Mouse (Mus musculus) limb, embryonic 12.5 days (tissue): ENCODE data around the gene Pdzd2. TPM values are rescaled to one million over a fixed set of nuclear protein-coding genes. Genes with fewer than 3 reads are reported as not detected.

Experiments used
- ATAC-seq: fragments of 200-750 bp; cut with Nextera tagmentation; 2 replicates; pipeline ENCODE4 v1.8.0; 2017; ENCODE audit warnings: low read depth, moderate TSS enrichment; ENCODE audit not compliant: insufficient number of reproducible peaks, insufficient read depth, low FRiP score, low TSS enrichment
- H3K27ac ChIP-seq: fragments of 300-500 bp; sonication (generic); 2 replicates; pipeline ENCODE4 v1.5.1; 2016; ENCODE audit warnings: mild to moderate bottlenecking, moderate library complexity
- H3K27me3 ChIP-seq: fragments of 300-500 bp; sonication (generic); 2 replicates; pipeline ENCODE4 v1.6.1; 2016; ENCODE audit warnings: mild to moderate bottlenecking, moderate library complexity
- H3K36me3 ChIP-seq: fragments of 300-500 bp; sonication (generic); 2 replicates; pipeline ENCODE4 v1.6.1; 2016; ENCODE audit warnings: mild to moderate bottlenecking, moderate library complexity
- H3K4me1 ChIP-seq: fragments of 300-500 bp; sonication (generic); replicated peaks from 2 replicates; pipeline ENCODE4 v1.6.1; 2016
- H3K4me2 ChIP-seq: fragments of 300-500 bp; sonication (generic); 2 replicates; pipeline ENCODE4 v1.6.1; 2016; ENCODE audit warnings: mild to moderate bottlenecking, moderate library complexity
- H3K4me3 ChIP-seq: fragments of 300-500 bp; sonication (generic); replicated peaks from 2 replicates; pipeline ENCODE4 v1.5.1; 2016; ENCODE audit warnings: mild to moderate bottlenecking
- H3K9ac ChIP-seq: fragments of 300-500 bp; sonication (generic); replicated peaks from 2 replicates; pipeline ENCODE4 v1.6.1; 2016; ENCODE audit warnings: mild to moderate bottlenecking, moderate library complexity
- H3K9me3 ChIP-seq: fragments of 300-500 bp; sonication (generic); 2 replicates; pipeline ENCODE4 v1.6.1; 2016; ENCODE audit warnings: mild to moderate bottlenecking, moderate library complexity
- WGBS: fragments of 180-500 bp; shearing (Covaris S2); methylation state at CpG from one replicate; pipeline ENCODE4 v1.1.7; 2016; 5-methylcytosine and 5-hydroxymethylcytosine counted together
- polyA plus RNA-seq: library from polyadenylated mRNA; unstranded; fragments of >200 nt; fragmentation: Nextera tagmentation; extraction: Ambion mirVana; gene quantifications from 2 replicates; pipeline ENCODE4 v1.2.1, GENCODE M21; 2016

The Pdzd2 gene
- polyA plus RNA-seq, 1 experiment from 2014 or later, result 32.5 TPM

DNA sequence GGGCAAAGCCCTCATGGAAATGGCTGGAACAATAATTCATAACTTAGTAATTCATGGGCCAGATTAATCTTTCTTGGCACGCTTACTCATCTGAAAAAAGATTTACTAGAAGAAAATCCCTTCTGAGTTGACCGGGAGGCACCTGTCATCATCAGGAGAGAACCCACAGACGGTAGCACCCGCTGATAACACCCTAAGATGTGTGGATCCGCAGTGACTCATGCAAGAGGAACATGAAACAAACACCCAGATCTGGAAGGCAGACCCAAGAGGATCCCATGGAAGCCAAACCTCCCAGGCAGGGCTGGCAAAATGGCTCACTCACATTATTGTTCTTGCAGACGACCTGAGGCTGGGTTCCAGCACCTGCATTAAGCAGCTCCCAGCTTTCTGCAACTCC is 325.0 kb downstream of the Pdzd2 start:
- ATAC-seq, result no peak
- H3K4me1 ChIP-seq, result no peaks in the 10 kb centered on the region
- no peak overlapping the region for H3K9ac ChIP-seq
- WGBS, result 85% methylated on average over 6 of the region's 6 CpGs
- no peak overlapping the region for H3K27ac ChIP-seq
- no peaks in the 10 kb centered on the region for H3K27me3 ChIP-seq
- H3K36me3 ChIP-seq, result peaks cover 3% of the 10 kb centered on the region; the same call in 1 of the 2 replicates
- H3K9me3 ChIP-seq, result no peaks in the 10 kb centered on the region
- no peak overlapping the region for H3K4me2 ChIP-seq
- H3K4me3 ChIP-seq, result no peak overlapping the region

DNA sequence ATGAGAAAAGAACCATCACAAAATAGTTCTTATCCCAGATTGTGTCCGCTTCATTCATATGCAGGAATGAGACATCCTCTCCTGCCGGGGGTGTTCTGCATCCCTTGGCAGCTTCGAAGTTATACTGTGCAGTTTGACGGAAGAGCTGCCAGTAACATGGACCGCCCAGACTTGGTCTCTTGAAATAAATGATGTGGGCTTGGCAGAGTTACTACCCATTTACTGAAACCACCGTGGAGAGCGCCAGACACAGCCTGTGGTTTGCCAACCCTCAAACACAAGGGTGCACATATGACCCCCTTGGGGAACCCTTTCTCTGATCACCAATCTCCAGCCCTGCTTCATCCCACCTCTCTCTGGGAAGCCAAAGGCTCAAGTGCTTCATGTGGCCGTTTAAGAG is 331.5 kb downstream of the Pdzd2 start:
- H3K9me3 ChIP-seq, result no peaks in the 10 kb centered on the region
- no peak for ATAC-seq
- no peaks in the 10 kb centered on the region for H3K27me3 ChIP-seq
- H3K4me1 ChIP-seq, result no peaks in the 10 kb centered on the region
- no peak overlapping the region for H3K4me3 ChIP-seq
- H3K4me2 ChIP-seq, result no peak overlapping the region
- WGBS, result 86% methylated on average over 8 of the region's 8 CpGs
- no peak overlapping the region for H3K27ac ChIP-seq
- peaks cover 24% of the 10 kb centered on the region for H3K36me3 ChIP-seq
- H3K9ac ChIP-seq, result no peak overlapping the region

DNA sequence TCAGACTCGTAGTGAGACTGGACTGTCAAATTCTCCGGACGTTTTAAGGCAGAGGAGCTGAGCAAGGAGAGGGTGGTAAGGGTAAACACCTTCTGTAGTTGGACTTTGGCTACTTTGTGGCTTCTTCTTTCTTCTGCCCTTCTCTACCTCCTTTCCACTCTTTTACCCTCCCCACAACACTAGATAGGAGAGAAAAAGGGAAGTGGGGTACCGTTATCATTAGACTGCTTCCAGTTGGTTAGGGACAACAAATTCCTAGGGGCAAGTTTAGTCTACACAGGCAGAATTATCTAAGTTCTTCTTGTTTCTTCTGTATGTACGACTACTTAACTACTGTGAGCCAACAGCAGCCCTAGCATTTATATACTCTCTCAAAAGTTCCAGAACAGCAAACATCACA is 334.1 kb downstream of the Pdzd2 start:
- no peaks in the 10 kb centered on the region for H3K9me3 ChIP-seq
- ATAC-seq, result no peak
- no peak overlapping the region for H3K9ac ChIP-seq

DNA sequence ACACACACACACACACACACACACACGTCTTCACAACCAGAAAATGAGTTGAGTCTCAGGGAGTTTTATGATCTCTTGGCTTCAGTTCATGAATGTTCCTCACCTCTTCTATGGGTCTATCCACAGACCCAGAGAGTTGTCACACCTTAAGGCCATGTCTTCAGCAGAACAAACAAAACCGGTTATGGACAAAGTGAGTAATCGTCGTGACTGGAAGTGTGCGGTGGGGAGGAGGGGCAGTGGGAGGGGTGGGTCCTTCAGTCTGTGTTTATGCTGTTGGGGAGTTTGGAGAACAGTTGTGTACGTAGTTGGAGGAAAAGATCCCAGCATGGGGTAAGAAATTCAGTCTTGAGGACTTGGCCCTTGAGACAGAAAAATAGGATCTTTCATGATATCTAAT is 342.7 kb downstream of the Pdzd2 start:
- 74% methylated on average over 6 of the region's 6 CpGs for WGBS
- Histone ChIP-seq H3K4me1 (0 out of 2 replicates have a peak, but pooled peaks cover 1% of the 10 kb centered on the region), H3K36me3 (peaks cover 39% of the 10 kb centered on the region), H3K4me3 (no peak overlapping the region), H3K27ac (no peak overlapping the region), H3K4me2 (no peak overlapping the region), H3K27me3 (no peaks in the 10 kb centered on the region), H3K9me3 (no peaks in the 10 kb centered on the region), H3K9ac (no peak overlapping the region)
- ATAC-seq, result no peak

More for the DNA sequence above, 334.1 kb downstream of the Pdzd2 start:
- H3K27ac ChIP-seq, result no peak overlapping the region
- WGBS, result 89% methylated on average over 5 of the region's 5 CpGs
- H3K27me3 ChIP-seq, result no peaks in the 10 kb centered on the region
- peaks cover 36% of the 10 kb centered on the region for H3K36me3 ChIP-seq
- no peak overlapping the region for H3K4me2 ChIP-seq
- no peak overlapping the region for H3K4me3 ChIP-seq
- H3K4me1 ChIP-seq, result 0 out of 2 replicates have a peak, but pooled peaks cover 5% of the 10 kb centered on the region

DNA sequence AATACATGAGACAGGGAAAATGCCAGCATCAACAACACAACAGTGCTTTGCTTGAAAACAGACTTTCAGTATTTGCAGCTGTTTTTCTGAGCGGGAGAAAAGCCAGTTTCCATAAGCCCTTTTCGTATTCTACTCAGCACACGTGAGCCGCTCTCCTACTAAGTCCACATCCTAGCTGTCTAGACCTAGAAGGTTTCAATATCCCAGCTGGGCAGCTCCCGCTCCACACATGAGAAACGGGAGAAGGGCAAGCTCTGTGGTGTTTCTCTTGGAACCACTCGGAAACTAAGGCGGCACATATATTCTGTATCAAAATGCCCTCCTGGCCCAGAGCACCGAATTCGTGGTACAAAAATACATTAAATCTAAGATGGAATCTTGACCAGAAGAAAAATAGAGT is 345.0 kb downstream of the Pdzd2 start:
- no peak for ATAC-seq
- Histone ChIP-seq H3K36me3 (peaks cover 27% of the 10 kb centered on the region; the same call in 1 of the 2 replicates), H3K4me3 (no peak overlapping the region), H3K9ac (no peak overlapping the region), H3K27ac (no peak overlapping the region), H3K27me3 (no peaks in the 10 kb centered on the region), H3K9me3 (no peaks in the 10 kb centered on the region), H3K4me2 (no peak overlapping the region), H3K4me1 (no peaks in the 10 kb centered on the region)
- 88% methylated on average over 10 of the region's 10 CpGs for WGBS

DNA sequence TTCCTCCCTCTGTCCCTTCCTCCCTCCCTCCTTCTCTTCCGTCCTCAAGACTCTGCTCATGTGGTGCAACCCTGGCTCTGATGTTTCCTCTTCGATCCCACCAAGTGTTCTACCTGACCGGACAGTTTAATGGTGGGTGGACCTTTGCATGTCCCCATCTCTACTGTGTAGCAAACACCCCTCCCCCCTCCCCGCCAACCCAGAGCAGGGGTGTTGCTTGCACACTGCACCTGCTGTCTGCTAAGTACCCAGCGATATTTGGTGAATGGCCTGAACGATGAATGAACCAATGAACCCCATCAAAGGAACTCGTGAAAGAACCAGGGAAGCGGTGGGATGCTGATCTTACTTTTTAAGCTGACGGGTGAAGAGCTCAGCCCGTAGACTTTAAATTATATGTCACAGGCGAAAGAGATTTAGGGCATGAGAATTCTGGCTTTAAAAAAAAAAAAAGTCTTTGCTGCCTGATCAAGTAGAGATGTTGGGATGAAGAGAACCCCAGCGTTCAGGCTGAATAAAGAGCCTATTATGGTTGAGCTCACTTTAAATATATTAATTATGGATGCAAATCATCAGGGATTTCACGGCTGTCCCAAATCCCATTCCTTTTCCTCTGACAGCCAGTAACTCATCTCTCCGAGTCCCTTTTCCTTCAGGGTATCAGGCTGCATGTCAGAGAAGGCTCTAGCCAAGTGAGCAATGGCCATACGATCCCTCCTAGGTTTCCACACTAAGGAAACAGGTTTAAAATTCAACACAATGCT is 350.8 kb downstream of the Pdzd2 start:
- H3K36me3 ChIP-seq, result peaks cover 22% of the 10 kb centered on the region; the same call in 1 of the 2 replicates
- 82% methylated on average over 15 of the region's 15 CpGs for WGBS
- no peak overlapping the region for H3K27ac ChIP-seq
- H3K4me2 ChIP-seq, result no peak overlapping the region
- H3K27me3 ChIP-seq, result no peaks in the 10 kb centered on the region
- H3K9me3 ChIP-seq, result no peaks in the 10 kb centered on the region
- H3K9ac ChIP-seq, result no peak overlapping the region
- ATAC-seq, result no peak
- no peaks in the 10 kb centered on the region for H3K4me1 ChIP-seq
- H3K4me3 ChIP-seq, result no peak overlapping the region

DNA sequence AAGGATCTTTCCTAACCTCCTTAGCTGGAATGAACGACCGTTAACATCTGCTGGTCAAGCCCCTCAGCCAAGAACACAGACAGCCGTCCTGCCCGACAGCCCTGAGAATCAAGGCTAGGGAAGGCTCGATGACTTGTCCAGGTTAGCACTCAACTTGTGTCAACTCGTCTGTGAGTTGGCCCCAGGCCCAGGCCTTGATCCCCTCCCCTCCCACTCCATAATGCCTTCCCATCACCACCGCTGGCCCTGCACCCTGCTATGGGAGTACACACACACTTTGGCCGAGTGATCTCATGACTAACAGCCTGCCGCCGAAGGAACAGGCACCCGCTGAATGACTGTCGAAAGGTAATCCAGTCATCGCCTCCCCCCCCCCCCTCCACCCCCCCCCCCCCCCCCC is 355.0 kb downstream of the Pdzd2 start:
- Histone ChIP-seq H3K4me2 (no peak overlapping the region), H3K9me3 (no peaks in the 10 kb centered on the region), H3K27me3 (no peaks in the 10 kb centered on the region), H3K4me3 (no peak overlapping the region), H3K4me1 (no peaks in the 10 kb centered on the region), H3K27ac (no peak overlapping the region), H3K9ac (no peak overlapping the region), H3K36me3 (peaks cover 39% of the 10 kb centered on the region)
- 83% methylated on average over 13 of the region's 13 CpGs for WGBS
- ATAC-seq, result no peak

DNA sequence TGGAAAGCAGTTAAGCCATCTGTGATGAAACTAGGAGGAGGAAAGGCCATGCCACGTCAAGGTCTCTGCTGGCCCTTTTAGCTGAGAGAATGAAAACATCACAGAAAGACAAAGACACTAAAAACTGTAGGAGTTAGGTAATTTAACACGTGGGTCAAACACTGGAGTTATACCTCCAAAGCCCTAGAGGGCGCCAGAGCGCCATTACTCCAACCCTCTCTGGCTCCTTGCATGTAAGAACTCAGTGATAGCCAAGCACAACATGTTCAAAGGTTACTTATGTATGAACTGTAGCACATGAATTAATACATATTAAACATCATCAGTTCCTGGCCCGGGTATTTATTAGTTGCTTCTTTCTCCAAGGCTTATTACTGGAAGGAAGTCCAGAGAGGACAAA is 359.2 kb downstream of the Pdzd2 start:
- Histone ChIP-seq H3K9me3 (no peaks in the 10 kb centered on the region), H3K27ac (no peak overlapping the region), H3K9ac (no peak overlapping the region), H3K27me3 (no peaks in the 10 kb centered on the region), H3K36me3 (peaks cover 23% of the 10 kb centered on the region), H3K4me1 (peaks cover 9% of the 10 kb centered on the region), H3K4me2 (no peak overlapping the region), H3K4me3 (no peak overlapping the region)
- WGBS, result 57% methylated on average over 5 of the region's 5 CpGs
- no peak for ATAC-seq

DNA sequence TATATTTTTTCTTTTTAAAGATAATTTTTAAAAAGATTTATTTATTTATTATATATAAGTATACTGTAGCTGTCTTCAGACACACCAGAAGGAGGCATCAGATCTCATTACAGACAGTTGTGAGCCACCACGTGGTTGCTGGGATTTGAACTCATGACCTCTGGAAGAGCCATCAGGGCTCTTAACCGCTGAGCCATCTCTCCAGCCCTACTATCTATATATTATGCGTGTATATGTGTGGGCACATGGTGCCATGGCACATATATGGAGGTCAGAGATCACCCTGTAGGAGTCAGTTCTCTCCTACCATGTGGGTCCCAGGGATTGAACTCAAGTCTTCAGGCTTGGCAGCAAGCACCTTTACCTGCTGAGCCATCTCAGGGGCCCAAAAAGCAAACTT is 359.7 kb downstream of the Pdzd2 start:
- ATAC-seq, result no peak
- no peaks in the 10 kb centered on the region for H3K9me3 ChIP-seq

DNA sequence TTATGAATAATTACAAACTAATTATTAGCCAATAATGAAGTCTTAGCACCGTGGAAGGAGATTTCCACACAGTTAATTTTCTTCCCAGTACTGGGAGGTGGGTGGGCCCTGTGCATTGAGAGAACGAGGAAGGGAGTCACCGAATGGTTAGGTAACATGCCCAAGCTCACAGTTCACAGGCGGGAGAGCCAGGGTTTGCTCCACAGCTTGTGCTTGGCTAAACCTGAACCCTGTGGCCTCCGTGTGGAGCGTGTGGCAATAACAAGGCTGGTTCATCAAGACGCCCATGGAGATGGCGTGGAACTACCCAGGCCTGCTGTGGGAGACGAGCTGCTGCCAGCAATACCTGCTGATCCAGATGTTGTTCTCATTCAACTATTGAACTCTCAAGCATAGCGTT is 361.9 kb downstream of the Pdzd2 start:
- Histone ChIP-seq H3K36me3 (peaks cover 43% of the 10 kb centered on the region), H3K4me1 (peaks cover 20% of the 10 kb centered on the region), H3K4me3 (no peak overlapping the region), H3K9me3 (no peaks in the 10 kb centered on the region), H3K4me2 (no peak overlapping the region), H3K27me3 (0 out of 2 replicates have a peak, but pooled peaks cover 5% of the 10 kb centered on the region), H3K9ac (no peak overlapping the region), H3K27ac (no peak overlapping the region)
- 76% methylated on average over 10 of the region's 10 CpGs for WGBS
- no peak for ATAC-seq

More for the DNA sequence above, 359.7 kb downstream of the Pdzd2 start:
- Histone ChIP-seq H3K27ac (no peak overlapping the region), H3K27me3 (no peaks in the 10 kb centered on the region), H3K4me2 (no peak overlapping the region), H3K36me3 (peaks cover 24% of the 10 kb centered on the region), H3K4me1 (peaks cover 14% of the 10 kb centered on the region), H3K4me3 (no peak overlapping the region), H3K9ac (no peak overlapping the region)
- 91% methylated on average over 3 of the region's 3 CpGs for WGBS

DNA sequence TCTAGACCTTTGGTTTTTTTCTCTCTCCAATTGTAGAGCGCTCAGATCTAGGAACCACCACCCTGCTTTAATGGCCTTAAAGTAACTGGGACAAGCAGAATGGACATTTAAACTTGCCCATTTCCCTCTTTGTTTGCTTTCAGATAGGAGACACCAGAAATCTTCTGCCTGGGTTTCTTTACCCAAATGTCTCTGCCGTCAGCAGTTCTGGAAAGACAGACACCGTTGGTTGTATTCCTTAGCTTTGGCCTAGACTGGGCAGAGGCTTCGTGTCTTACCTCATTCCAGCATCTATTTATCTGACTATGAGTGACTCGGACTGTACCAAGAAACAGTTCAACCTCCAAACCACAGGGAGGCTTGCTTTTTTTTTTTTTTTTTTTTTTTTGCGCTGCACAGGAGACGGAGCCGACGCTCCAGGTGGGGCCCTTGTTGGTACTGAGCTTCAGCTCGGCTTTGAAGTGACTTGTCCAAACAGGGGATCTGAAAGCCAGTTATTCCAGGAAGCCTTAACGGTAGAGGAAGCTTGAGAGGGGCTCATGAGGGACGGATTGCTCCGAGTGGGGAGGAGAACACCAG is 363.1 kb downstream of the Pdzd2 start:
- Histone ChIP-seq H3K4me2 (no peak overlapping the region), H3K4me3 (no peak overlapping the region), H3K9me3 (no peaks in the 10 kb centered on the region), H3K4me1 (peaks cover 20% of the 10 kb centered on the region), H3K27me3 (0 out of 2 replicates have a peak, but pooled peaks cover 5% of the 10 kb centered on the region), H3K27ac (no peak overlapping the region), H3K9ac (no peak overlapping the region), H3K36me3 (peaks cover 44% of the 10 kb centered on the region)
- no peak for ATAC-seq
- 46% methylated on average over 13 of the region's 13 CpGs for WGBS
